Mouse (Mus musculus) heart, embryonic 13.5 days (tissue): ENCODE measurements around the gene Scml4. TPM values are rescaled to one million over a fixed set of nuclear protein-coding genes. Genes with fewer than 3 reads are reported as not detected.

Experiments used
- ATAC-seq: fragments of 200-750 bp; cut with Nextera tagmentation; 2 replicates; pipeline ENCODE4 v1.8.0; 2017; ENCODE audit warnings: moderate TSS enrichment; ENCODE audit not compliant: insufficient number of reproducible peaks, low FRiP score, low TSS enrichment; ENCODE audit errors: extremely low read depth
- H3K27ac ChIP-seq: fragments of 300-500 bp; sonication (generic); replicated peaks from 2 replicates; pipeline ENCODE4 v1.5.1; 2015; ENCODE audit warnings: moderate library complexity, mild to moderate bottlenecking, inconsistent platforms
- H3K27me3 ChIP-seq: fragments of 300-500 bp; sonication (generic); replicated peaks from 2 replicates; pipeline ENCODE4 v1.6.1; 2015; ENCODE audit warnings: mild to moderate bottlenecking, inconsistent platforms
- H3K36me3 ChIP-seq: fragments of 300-500 bp; sonication (generic); 2 replicates; pipeline ENCODE4 v1.6.1; 2015; ENCODE audit warnings: mild to moderate bottlenecking, inconsistent platforms
- H3K4me1 ChIP-seq: fragments of 300-500 bp; sonication (generic); 2 replicates; pipeline ENCODE4 v1.6.1; 2015; ENCODE audit warnings: inconsistent platforms
- H3K4me2 ChIP-seq: fragments of 300-500 bp; sonication (generic); 2 replicates; pipeline ENCODE4 v1.6.1; 2015; ENCODE audit warnings: inconsistent platforms, mild to moderate bottlenecking, moderate library complexity
- H3K4me3 ChIP-seq: fragments of 300-500 bp; sonication (generic); 2 replicates; pipeline ENCODE4 v1.5.1; 2015; ENCODE audit warnings: moderate library complexity, mild to moderate bottlenecking, inconsistent platforms
- H3K9ac ChIP-seq: fragments of 300-500 bp; sonication (generic); 2 replicates; pipeline ENCODE4 v1.6.1; 2015; ENCODE audit warnings: inconsistent platforms, mild to moderate bottlenecking, moderate library complexity
- H3K9me3 ChIP-seq: fragments of 300-500 bp; sonication (generic); 2 replicates; pipeline ENCODE4 v1.6.1; 2016; ENCODE audit warnings: inconsistent platforms
- WGBS: fragments of 180-500 bp; shearing (Covaris S2); methylation state at CpG from one replicate; pipeline ENCODE4 v1.1.7; 2015; ENCODE audit warnings: mixed read lengths; 5-methylcytosine and 5-hydroxymethylcytosine counted together
- polyA plus RNA-seq: library from polyadenylated mRNA; unstranded; fragments of >200 nt; fragmentation: Nextera tagmentation; extraction: Ambion mirVana; gene quantifications from 2 replicates; pipeline ENCODE4 v1.2.1, GENCODE M21; 2015

The Scml4 gene
- polyA plus RNA-seq, 1 experiment from 2014 or later, result 0.71 TPM

GRCm38 (mm10) chr10:42951078-42952045 is 91.2 kb downstream of the Scml4 start:
- ATAC-seq, result no peak

GRCm38 (mm10) chr10:42952046-42952420 is 91.9 kb downstream of the Scml4 start:
- no peak overlapping the region for H3K27ac ChIP-seq
- no peak for ATAC-seq
- H3K4me2 ChIP-seq, result no peak overlapping the region

More at GRCm38 (mm10) chr10:42951078-42952045, 91.2 kb downstream of the Scml4 start:
- no peak overlapping the region for H3K4me3 ChIP-seq
- H3K9ac ChIP-seq, result no peak overlapping the region
- no peak overlapping the region for H3K27ac ChIP-seq
- peaks cover 24% of the 10 kb centered on the region for H3K4me1 ChIP-seq
- no peak overlapping the region for H3K4me2 ChIP-seq
- H3K27me3 ChIP-seq, result peaks cover 25% of the 10 kb centered on the region
- H3K9me3 ChIP-seq, result no peaks in the 10 kb centered on the region
- 58% methylated on average over 20 of the region's 20 CpGs for WGBS
- H3K36me3 ChIP-seq, result no peaks in the 10 kb centered on the region

GRCm38 (mm10) chr10:42953601-42954000 is 93.4 kb downstream of the Scml4 start:
- no peak overlapping the region for H3K4me2 ChIP-seq
- H3K36me3 ChIP-seq, result no peaks in the 10 kb centered on the region
- WGBS, result 60% methylated on average over 5 of the region's 5 CpGs
- peaks cover 31% of the 10 kb centered on the region for H3K27me3 ChIP-seq
- no peak for ATAC-seq
- peaks cover 34% of the 10 kb centered on the region for H3K4me1 ChIP-seq
- H3K4me3 ChIP-seq, result no peak overlapping the region
- H3K9ac ChIP-seq, result no peak overlapping the region
- no peak overlapping the region for H3K27ac ChIP-seq
- no peaks in the 10 kb centered on the region for H3K9me3 ChIP-seq

More at GRCm38 (mm10) chr10:42952046-42952420, 91.9 kb downstream of the Scml4 start:
- Histone ChIP-seq H3K36me3 (no peaks in the 10 kb centered on the region), H3K9me3 (no peaks in the 10 kb centered on the region), H3K9ac (no peak overlapping the region), H3K27me3 (peaks cover 31% of the 10 kb centered on the region), H3K4me1 (peaks cover 24% of the 10 kb centered on the region), H3K4me3 (no peak overlapping the region)
- 39% methylated on average over 9 of the region's 9 CpGs for WGBS

- WGBS, result 89% methylated on average over 3 of the region's 3 CpGs
- H3K4me2 ChIP-seq, result no peak overlapping the region
- peaks cover 31% of the 10 kb centered on the region for H3K27me3 ChIP-seq
Measured at GRCm38 (mm10) chr10:42955205-42955604, 95.0 kb downstream of the Scml4 start.

GRCm38 (mm10) chr10:42957881-42958651 is 97.9 kb downstream of the Scml4 start:
- H3K9ac ChIP-seq, result peak overlapping the region; percentile 72
- peaks cover 10% of the 10 kb centered on the region for H3K4me1 ChIP-seq
- 6% methylated on average over 21 of the region's 21 CpGs for WGBS
- no peak overlapping the region for H3K27ac ChIP-seq
- no peak for ATAC-seq
- H3K27me3 ChIP-seq, result peaks cover 31% of the 10 kb centered on the region
- H3K9me3 ChIP-seq, result no peaks in the 10 kb centered on the region
- peak overlapping the region; percentile 50 for H3K4me3 ChIP-seq
- peak overlapping the region; percentile 71 for H3K4me2 ChIP-seq
- no peaks in the 10 kb centered on the region for H3K36me3 ChIP-seq

More at GRCm38 (mm10) chr10:42955205-42955604, 95.0 kb downstream of the Scml4 start:
- H3K36me3 ChIP-seq, result no peaks in the 10 kb centered on the region
- H3K27ac ChIP-seq, result no peak overlapping the region
- ATAC-seq, result no peak
- no peak overlapping the region for H3K9ac ChIP-seq
- peaks cover 24% of the 10 kb centered on the region for H3K4me1 ChIP-seq
- no peak overlapping the region for H3K4me3 ChIP-seq
- no peaks in the 10 kb centered on the region for H3K9me3 ChIP-seq

GRCm38 (mm10) chr10:42958686-42959085 is 98.5 kb downstream of the Scml4 start:
- Histone ChIP-seq H3K4me1 (peaks cover 10% of the 10 kb centered on the region), H3K9me3 (no peaks in the 10 kb centered on the region), H3K4me2 (peak overlapping the region; percentile 71), H3K4me3 (peak overlapping the region; percentile 50), H3K27ac (no peak overlapping the region), H3K27me3 (peaks cover 27% of the 10 kb centered on the region), H3K9ac (no peak overlapping the region), H3K36me3 (no peaks in the 10 kb centered on the region)
- no peak for ATAC-seq
- 65% methylated on average over 4 of the region's 4 CpGs for WGBS

- no peaks in the 10 kb centered on the region for H3K36me3 ChIP-seq
- H3K4me2 ChIP-seq, result no peak overlapping the region
- H3K9ac ChIP-seq, result no peak overlapping the region
- 77% methylated on average over 6 of the region's 6 CpGs for WGBS
- H3K9me3 ChIP-seq, result no peaks in the 10 kb centered on the region
- ATAC-seq, result no peak
- H3K27ac ChIP-seq, result no peak overlapping the region
- no peak overlapping the region for H3K4me3 ChIP-seq
- H3K4me1 ChIP-seq, result peaks cover 10% of the 10 kb centered on the region
- peaks cover 11% of the 10 kb centered on the region for H3K27me3 ChIP-seq
Measured at GRCm38 (mm10) chr10:42961771-42962170, 101.6 kb downstream of the Scml4 start.

GRCm38 (mm10) chr10:42962181-42962601 is 102.0 kb downstream of the Scml4 start:
- H3K4me1 ChIP-seq, result peaks cover 10% of the 10 kb centered on the region
- H3K27me3 ChIP-seq, result peaks cover 7% of the 10 kb centered on the region
- H3K36me3 ChIP-seq, result no peaks in the 10 kb centered on the region
- H3K4me3 ChIP-seq, result no peak overlapping the region
- WGBS, result 74% methylated on average over 6 of the region's 6 CpGs
- no peak overlapping the region for H3K4me2 ChIP-seq
- no peaks in the 10 kb centered on the region for H3K9me3 ChIP-seq
- H3K9ac ChIP-seq, result no peak overlapping the region
- ATAC-seq, result no peak
- no peak overlapping the region for H3K27ac ChIP-seq

GRCm38 (mm10) chr10:42962655-42963054 is 102.5 kb downstream of the Scml4 start:
- H3K36me3 ChIP-seq, result no peaks in the 10 kb centered on the region
- no peak for ATAC-seq
- 82% methylated on average over 13 of the region's 13 CpGs for WGBS

GRCm38 (mm10) chr10:42963061-42963460 is 102.9 kb downstream of the Scml4 start:
- Histone ChIP-seq H3K27ac (no peak overlapping the region), H3K36me3 (no peaks in the 10 kb centered on the region), H3K27me3 (no peaks in the 10 kb centered on the region), H3K4me3 (no peak overlapping the region), H3K9ac (no peak overlapping the region), H3K4me2 (no peak overlapping the region), H3K4me1 (peaks cover 3% of the 10 kb centered on the region; the same call in 1 of the 2 replicates), H3K9me3 (no peaks in the 10 kb centered on the region)
- 88% methylated on average over 2 of the region's 2 CpGs for WGBS
- ATAC-seq, result no peak

More at GRCm38 (mm10) chr10:42962655-42963054, 102.5 kb downstream of the Scml4 start:
- H3K9ac ChIP-seq, result no peak overlapping the region
- H3K4me2 ChIP-seq, result no peak overlapping the region
- no peaks in the 10 kb centered on the region for H3K9me3 ChIP-seq
- H3K27me3 ChIP-seq, result peaks cover 2% of the 10 kb centered on the region
- no peak overlapping the region for H3K4me3 ChIP-seq
- peaks cover 7% of the 10 kb centered on the region for H3K4me1 ChIP-seq
- no peak overlapping the region for H3K27ac ChIP-seq

GRCm38 (mm10) chr10:42968332-42968731 is 108.2 kb downstream of the Scml4 start:
- no peaks in the 10 kb centered on the region for H3K36me3 ChIP-seq
- no peaks in the 10 kb centered on the region for H3K9me3 ChIP-seq
- H3K4me1 ChIP-seq, result peaks cover 4% of the 10 kb centered on the region; the same call in 1 of the 2 replicates
- H3K4me2 ChIP-seq, result no peak overlapping the region
- H3K27ac ChIP-seq, result no peak overlapping the region
- 21% methylated on average over 2 of the region's 2 CpGs for WGBS
- ATAC-seq, result no peak
- no peaks in the 10 kb centered on the region for H3K27me3 ChIP-seq
- no peak overlapping the region for H3K4me3 ChIP-seq
- H3K9ac ChIP-seq, result no peak overlapping the region
